ENCODE assay signal across 12 mouse cellular contexts in the genomic region with DNA sequence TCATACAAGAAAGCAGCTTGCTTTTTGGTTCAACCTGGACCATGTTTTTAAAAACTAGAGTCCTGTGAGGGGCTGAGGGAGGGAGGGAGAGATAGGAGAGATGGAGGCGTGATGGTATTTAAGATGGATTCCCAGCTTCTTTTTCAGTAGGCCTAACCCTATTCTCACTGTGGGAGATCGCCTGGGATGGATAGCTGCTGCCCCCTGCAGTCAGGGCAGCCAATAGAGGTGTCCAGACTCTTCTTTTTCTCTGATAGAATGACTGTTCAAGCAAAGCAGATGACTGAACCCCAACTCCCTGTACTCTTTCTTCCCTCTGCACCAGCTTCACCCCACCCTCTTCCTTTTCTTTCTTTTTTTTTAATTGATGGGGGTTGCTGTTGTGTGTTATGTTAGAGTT. TPM values are rescaled to one million over a fixed set of nuclear protein-coding genes. Genes with fewer than 3 reads are reported as not detected.
DNase-seq lines count a peak whose midpoint lies in the region; ATAC-seq and TF ChIP-seq lines count a peak whose summit lies in the region.
"Had no signal": no experiment of that assay in that cellular context is flagged by ENCODE, and none has a peak within 500 bp of the region (broad histone marks: within the 10 kb centered on the region; RNA-seq: fewer than 3 reads in every experiment).

No protein-coding gene starts in this region.

- no peak overlapping the region for H3K4me3 ChIP-seq in hindbrain, postnatal 0 days (ENCODE audit: low read length)
- no peak overlapping the region for H3K4me3 ChIP-seq in hindbrain, embryonic 13.5 days
- no peak overlapping the region for H3K4me3 ChIP-seq in thymus, adult 2 months (ENCODE audit: control insufficient read depth, insufficient read depth, low read length)
- no peak overlapping the region for H3K4me3 ChIP-seq in limb, embryonic 10.5 days
- H3K4me3 ChIP-seq: megakaryocyte, embryonic 14.5 days; neural tube, embryonic 13.5 days had no signal

- no peak overlapping the region for H3K4me2 ChIP-seq in hindbrain, postnatal 0 days (ENCODE audit: low read depth, low read length)
- H3K4me2 ChIP-seq in hindbrain, embryonic 13.5 days, result no peak overlapping the region
- H3K4me2 ChIP-seq: neural tube, embryonic 13.5 days had no signal

- no peaks in the 10 kb centered on the region for H3K9me3 ChIP-seq in hindbrain, postnatal 0 days (ENCODE audit: low read length)
- H3K9me3 ChIP-seq in hindbrain, embryonic 13.5 days, result no peaks in the 10 kb centered on the region
- no peaks in the 10 kb centered on the region for H3K9me3 ChIP-seq in limb, embryonic 10.5 days (replicated peaks)
- H3K9me3 ChIP-seq: megakaryocyte, embryonic 14.5 days; neural tube, embryonic 13.5 days had no signal

- no peak for ATAC-seq in hindbrain, postnatal 0 days
- no peak for ATAC-seq in hindbrain, embryonic 13.5 days (ENCODE audit: low FRiP score)
- ATAC-seq in common myeloid progenitor, adult 5-6 weeks (replicated peaks; ENCODE audit: low read depth, poor library complexity, severe bottlenecking), result 0 out of 2 replicates have a peak, but pooled peaks have one; percentile 47

- TF ChIP-seq CTCF in hindbrain, postnatal 0 days (IDR thresholded peaks at IDR 0.05; ENCODE audit: low read depth), result peak; percentile 15; the same call in 1 of the 2 replicates
- no peak for TF ChIP-seq CTCF in thymus, adult 2 months (IDR thresholded peaks at IDR 0.05; ENCODE audit: borderline replicate concordance, control insufficient read depth, extremely low read depth, insufficient read depth, low read length, poor library complexity)

- H3K27me3 ChIP-seq in hindbrain, postnatal 0 days (ENCODE audit: insufficient read depth, low read length), result no peaks in the 10 kb centered on the region
- peaks cover 58% of the 10 kb centered on the region for H3K27me3 ChIP-seq in hindbrain, embryonic 13.5 days
- H3K27me3 ChIP-seq in thymus, adult 2 months (ENCODE audit: control insufficient read depth, insufficient read depth, low read length), result no peaks in the 10 kb centered on the region
- H3K27me3 ChIP-seq in limb, embryonic 10.5 days (ENCODE audit: low read depth, poor library complexity, severe bottlenecking), result peaks cover 93% of the 10 kb centered on the region

- no peaks in the 10 kb centered on the region for H3K36me3 ChIP-seq in hindbrain, postnatal 0 days (ENCODE audit: insufficient read depth, low read length)
- H3K36me3 ChIP-seq in hindbrain, embryonic 13.5 days, result no peaks in the 10 kb centered on the region
- no peaks in the 10 kb centered on the region for H3K36me3 ChIP-seq in thymus, adult 2 months (ENCODE audit: control insufficient read depth, insufficient read depth, low read length)
- H3K36me3 ChIP-seq in limb, embryonic 10.5 days, result no peaks in the 10 kb centered on the region
- H3K36me3 ChIP-seq: neural tube, embryonic 13.5 days had no signal

- H3K27ac ChIP-seq in hindbrain, postnatal 0 days, result no peak overlapping the region
- no peak overlapping the region for H3K27ac ChIP-seq in hindbrain, embryonic 13.5 days
- no peak overlapping the region for H3K27ac ChIP-seq in thymus, adult 2 months (ENCODE audit: control insufficient read depth, insufficient read depth, low read length)
- H3K27ac ChIP-seq in limb, embryonic 10.5 days, result no peak overlapping the region
- H3K27ac ChIP-seq: neural tube, embryonic 13.5 days had no signal

- no peak for TF ChIP-seq POLR2A in thymus, adult 2 months (IDR thresholded peaks at IDR 0.05; ENCODE audit: control insufficient read depth, extremely low read depth, insufficient read depth, low read length, poor library complexity)

- DNase-seq in hindbrain, postnatal 0 days (ENCODE audit: low spot score), result no peak
- peak; percentile 8 for DNase-seq in thymus, postnatal 25 days
- DNase-seq in thymus, adult 2 months, result no peak
- no peak for DNase-seq in limb, embryonic 10.5 days (ENCODE audit: low spot score)
- no peak for DNase-seq in right cerebral cortex, postnatal 36 days (ENCODE audit: low spot score in 2 of 2)
- DNase-seq: cerebellum, adult 9-11 months; right cerebral cortex, postnatal 4 days had no signal

- 49% methylated on average over 2 of the region's 2 CpGs for WGBS in hindbrain, postnatal 0 days
- WGBS in hindbrain, embryonic 13.5 days, result 62% methylated on average over 2 of the region's 2 CpGs
- WGBS in thymus, adult 2 months, result 56% methylated on average over 2 of the region's 2 CpGs
- WGBS in limb, embryonic 10.5 days, result 46% methylated on average over 2 of the region's 2 CpGs

- no peaks in the 10 kb centered on the region for H3K4me1 ChIP-seq in hindbrain, postnatal 0 days (ENCODE audit: insufficient read depth, low read length)
- H3K4me1 ChIP-seq in hindbrain, embryonic 13.5 days (replicated peaks), result peaks cover 7% of the 10 kb centered on the region
- H3K4me1 ChIP-seq in thymus, adult 2 months (replicated peaks; ENCODE audit: control insufficient read depth, insufficient read depth, low read length), result no peaks in the 10 kb centered on the region
- peaks cover 9% of the 10 kb centered on the region for H3K4me1 ChIP-seq in limb, embryonic 10.5 days
- H3K4me1 ChIP-seq: megakaryocyte, embryonic 14.5 days had no signal

- no peak overlapping the region for H3K9ac ChIP-seq in hindbrain, postnatal 0 days (replicated peaks; ENCODE audit: low read length)
- H3K9ac ChIP-seq in hindbrain, embryonic 13.5 days, result no peak overlapping the region
- H3K9ac ChIP-seq: neural tube, embryonic 13.5 days had no signal

RNA-seq across cellular contexts. Expression of a gene that starts 23.1 kb away (rescaled TPM):
- 18.3 and 22.1 TPM in 2 replicates for total RNA-seq in hindbrain, postnatal 0 days (2014; rRNA removed)
- polyA plus RNA-seq in hindbrain, postnatal 0 days (2015; fragmentation: Nextera tagmentation; extraction: Ambion mirVana), result 11.6 and 13.9 TPM in 2 replicates
- polyA plus RNA-seq in hindbrain, embryonic 13.5 days (2015; fragmentation: Nextera tagmentation; extraction: Ambion mirVana), result 15.4 and 18.4 TPM in 2 replicates
- 0.18 and 0.53 TPM in 2 replicates for polyA plus RNA-seq in thymus, adult 2 months (2012; rRNA removed)
- total RNA-seq in common myeloid progenitor, adult 5-6 weeks (2017), result not detected in 2 replicates
- 11.5 and 13.2 TPM in 2 replicates for polyA plus RNA-seq in limb, embryonic 10.5 days (2016; fragmentation: Nextera tagmentation; extraction: Ambion mirVana)
- polyA plus RNA-seq: thymus, postnatal 0 days had no signal
